Mouse (Mus musculus) heart, embryonic 11.5 days (tissue): ENCODE measurements around the gene Adcy5. TPM values are rescaled to one million over a fixed set of nuclear protein-coding genes. Genes with fewer than 3 reads are reported as not detected.
A peak's percentile ranks its signal among the peaks of the same experiment; 100 is the strongest.

Experiments used
- ATAC-seq: fragments of 200-750 bp; cut with Nextera tagmentation; replicated peaks from 2 replicates; pipeline ENCODE4 v1.8.0; 2017; ENCODE audit warnings: moderate library complexity; ENCODE audit not compliant: insufficient number of reproducible peaks, low FRiP score, low TSS enrichment
- H3K27ac ChIP-seq: fragments of 300-500 bp; sonication (generic); 2 replicates; pipeline ENCODE4 v1.5.1; 2014; ENCODE audit warnings: mild to moderate bottlenecking, low read depth, low read length
- H3K27me3 ChIP-seq: fragments of 300-500 bp; sonication (generic); 2 replicates; pipeline ENCODE4 v1.6.1; 2014; ENCODE audit warnings: mild to moderate bottlenecking, low read length, mixed read lengths; ENCODE audit not compliant: control insufficient read depth, insufficient read depth
- H3K36me3 ChIP-seq: fragments of 300-500 bp; sonication (generic); 2 replicates; pipeline ENCODE4 v1.6.1; 2014; ENCODE audit warnings: mild to moderate bottlenecking, low read length, moderate library complexity, mixed read lengths; ENCODE audit not compliant: control insufficient read depth, insufficient read depth
- H3K4me1 ChIP-seq: fragments of 300-500 bp; sonication (generic); 2 replicates; pipeline ENCODE4 v1.6.1; 2014; ENCODE audit warnings: low read length; ENCODE audit not compliant: control insufficient read depth, insufficient read depth
- H3K4me2 ChIP-seq: fragments of 300-500 bp; sonication (generic); 2 replicates; pipeline ENCODE4 v1.6.1; 2014; ENCODE audit warnings: mild to moderate bottlenecking, moderate library complexity
- H3K4me3 ChIP-seq: fragments of 300-500 bp; sonication (generic); 2 replicates; pipeline ENCODE4 v1.5.1; 2014; ENCODE audit warnings: low read depth, low read length
- H3K9ac ChIP-seq: fragments of 300-500 bp; sonication (generic); 2 replicates; pipeline ENCODE4 v1.6.1; 2014; ENCODE audit warnings: mild to moderate bottlenecking, low read depth, low read length, moderate library complexity
- H3K9me3 ChIP-seq: fragments of 300-500 bp; sonication (generic); replicated peaks from 2 replicates; pipeline ENCODE4 v1.6.1; 2016; ENCODE audit warnings: low read length; ENCODE audit not compliant: control insufficient read depth
- WGBS: fragments of 180-500 bp; shearing (Covaris S2); extraction: QIAGEN DNeasy Blood & Tissue Kit; methylation state at CpG from one replicate; pipeline ENCODE4 v1.1.7; 2014; ENCODE audit not compliant: insufficient replicate concordance; 5-methylcytosine and 5-hydroxymethylcytosine counted together
- polyA plus RNA-seq: library from polyadenylated mRNA; unstranded; fragments of >200 nt; fragmentation: Nextera tagmentation; extraction: Ambion mirVana; gene quantifications from 2 replicates; pipeline ENCODE4 v1.2.1, GENCODE M21; 2014

The Adcy5 gene
- polyA plus RNA-seq, 1 experiment from 2014 or later, result 5.6 TPM

DNA sequence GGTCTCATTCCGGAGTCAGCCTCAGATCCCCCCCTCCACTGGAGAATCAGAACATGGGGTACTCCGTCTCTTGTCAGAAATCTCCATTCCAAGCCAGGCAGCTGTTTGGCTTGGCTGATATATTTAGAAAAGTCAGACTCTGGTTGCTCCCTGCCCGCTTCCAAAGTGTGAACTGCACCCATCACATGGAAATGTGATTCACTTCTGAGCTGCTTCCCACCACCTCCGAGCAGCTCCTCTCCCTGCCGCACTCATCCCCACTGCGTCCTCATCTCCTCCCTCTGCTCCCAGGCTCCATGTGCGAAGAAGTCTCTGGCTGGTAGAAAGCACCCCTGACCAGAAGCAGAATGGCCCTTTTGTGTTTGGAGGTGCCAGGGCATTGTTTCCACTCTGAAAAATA lies 37.2 kb upstream of the Adcy5 start:
- Histone ChIP-seq H3K4me2 (no peak overlapping the region), H3K27ac (no peak overlapping the region), H3K9me3 (no peaks in the 10 kb centered on the region), H3K36me3 (no peaks in the 10 kb centered on the region), H3K27me3 (no peaks in the 10 kb centered on the region), H3K4me1 (peaks cover 15% of the 10 kb centered on the region; the same call in 1 of the 2 replicates), H3K4me3 (no peak overlapping the region), H3K9ac (no peak overlapping the region)
- WGBS, result 53% methylated on average over 7 of the region's 7 CpGs
- no peak for ATAC-seq

DNA sequence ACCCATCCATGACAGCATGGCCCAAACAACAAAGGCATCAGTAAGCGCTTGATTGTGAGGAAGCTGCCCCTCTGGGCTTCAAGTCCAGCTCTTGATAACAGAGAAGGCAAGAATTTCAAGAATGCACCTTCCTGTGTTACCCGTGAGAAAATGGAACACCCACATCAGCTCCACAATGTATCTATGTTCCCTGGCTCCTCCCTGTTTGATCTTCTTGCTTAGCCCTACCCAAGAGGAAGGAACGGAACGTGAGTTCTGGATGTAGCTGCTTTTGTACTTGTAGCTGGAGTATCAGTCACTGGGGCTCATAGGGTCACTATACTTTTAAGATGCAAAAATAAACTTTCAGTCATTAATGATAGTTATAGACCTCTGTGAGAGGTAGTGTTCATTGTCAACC lies 34.1 kb upstream of the Adcy5 start:
- ATAC-seq, result no peak
- Histone ChIP-seq H3K4me2 (no peak overlapping the region), H3K4me1 (peaks cover 10% of the 10 kb centered on the region; the same call in 1 of the 2 replicates), H3K27me3 (no peaks in the 10 kb centered on the region), H3K27ac (no peak overlapping the region), H3K9me3 (no peaks in the 10 kb centered on the region), H3K4me3 (no peak overlapping the region), H3K9ac (no peak overlapping the region), H3K36me3 (no peaks in the 10 kb centered on the region)
- 45% methylated on average over 4 of the region's 4 CpGs for WGBS

DNA sequence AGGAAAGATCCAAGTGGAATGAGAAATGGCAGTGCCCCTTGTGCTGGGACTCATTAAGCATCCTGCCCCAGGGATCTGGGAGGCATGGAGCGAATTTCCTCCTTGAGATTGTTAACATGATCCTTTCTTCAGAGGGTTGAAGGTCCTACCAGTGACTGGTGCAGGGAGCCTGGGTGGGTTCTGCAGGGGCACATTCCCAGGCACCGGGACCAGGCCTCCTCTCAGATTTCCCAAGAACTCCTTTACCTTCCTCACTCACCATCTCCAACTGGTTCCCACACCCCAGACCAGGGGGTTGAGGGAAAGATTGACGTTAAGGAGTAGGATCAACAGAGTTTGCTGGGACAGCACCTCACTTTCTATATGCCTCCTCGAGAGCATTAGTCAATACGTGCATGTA lies 27.4 kb upstream of the Adcy5 start:
- H3K4me3 ChIP-seq, result no peak overlapping the region
- no peaks in the 10 kb centered on the region for H3K36me3 ChIP-seq
- H3K4me2 ChIP-seq, result no peak overlapping the region
- no peak overlapping the region for H3K9ac ChIP-seq
- H3K4me1 ChIP-seq, result no peaks in the 10 kb centered on the region
- 87% methylated on average over 5 of the region's 5 CpGs for WGBS
- ATAC-seq, result no peak
- no peak overlapping the region for H3K27ac ChIP-seq
- H3K9me3 ChIP-seq, result no peaks in the 10 kb centered on the region
- H3K27me3 ChIP-seq, result no peaks in the 10 kb centered on the region

DNA sequence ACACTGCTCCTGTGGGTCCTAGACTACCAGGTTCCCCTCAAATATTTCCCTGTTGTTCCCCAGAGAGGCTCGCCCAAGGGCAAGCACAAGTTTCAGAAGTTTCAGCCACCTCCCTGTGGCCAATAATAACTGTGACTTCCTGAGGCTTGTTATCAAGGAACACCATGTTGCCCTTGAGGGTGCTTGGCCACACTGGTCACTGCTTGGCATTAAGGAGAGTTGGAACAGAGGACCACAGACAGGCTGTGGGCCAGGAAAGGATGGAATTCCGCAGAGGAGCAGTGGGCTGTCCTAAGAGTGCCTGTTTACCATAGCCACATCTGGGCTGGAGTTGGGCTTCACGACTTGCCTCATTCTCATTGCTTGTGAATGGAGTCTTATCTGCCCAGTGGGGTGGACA lies 24.5 kb upstream of the Adcy5 start:
- Histone ChIP-seq H3K4me3 (no peak overlapping the region), H3K36me3 (no peaks in the 10 kb centered on the region), H3K4me1 (no peaks in the 10 kb centered on the region), H3K27ac (no peak overlapping the region), H3K9me3 (no peaks in the 10 kb centered on the region), H3K9ac (no peak overlapping the region), H3K27me3 (no peaks in the 10 kb centered on the region), H3K4me2 (no peak overlapping the region)
- 63% methylated on average over 3 of the region's 3 CpGs for WGBS
- no peak for ATAC-seq

DNA sequence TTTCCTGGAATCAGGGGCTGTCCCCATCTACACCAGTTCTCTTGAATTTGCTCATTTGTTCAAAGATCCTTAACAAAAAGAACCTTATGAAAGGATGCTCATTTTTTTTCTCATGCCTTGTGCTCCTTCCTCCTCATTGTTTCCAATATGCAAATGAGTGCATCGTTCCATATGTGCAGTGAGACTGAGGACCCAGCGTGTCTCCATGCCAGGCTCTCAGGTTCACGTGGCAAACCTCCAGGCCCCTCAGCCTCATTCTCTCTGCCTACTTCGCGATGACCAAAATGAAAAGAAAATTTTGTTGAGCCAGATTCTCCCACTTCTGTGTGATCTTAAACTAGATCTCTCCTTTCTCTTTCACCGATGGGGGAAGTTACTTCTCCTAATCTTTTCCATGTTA lies 15.3 kb upstream of the Adcy5 start:
- WGBS, result 76% methylated on average over 6 of the region's 6 CpGs
- H3K9me3 ChIP-seq, result no peaks in the 10 kb centered on the region
- ATAC-seq, result no peak

DNA sequence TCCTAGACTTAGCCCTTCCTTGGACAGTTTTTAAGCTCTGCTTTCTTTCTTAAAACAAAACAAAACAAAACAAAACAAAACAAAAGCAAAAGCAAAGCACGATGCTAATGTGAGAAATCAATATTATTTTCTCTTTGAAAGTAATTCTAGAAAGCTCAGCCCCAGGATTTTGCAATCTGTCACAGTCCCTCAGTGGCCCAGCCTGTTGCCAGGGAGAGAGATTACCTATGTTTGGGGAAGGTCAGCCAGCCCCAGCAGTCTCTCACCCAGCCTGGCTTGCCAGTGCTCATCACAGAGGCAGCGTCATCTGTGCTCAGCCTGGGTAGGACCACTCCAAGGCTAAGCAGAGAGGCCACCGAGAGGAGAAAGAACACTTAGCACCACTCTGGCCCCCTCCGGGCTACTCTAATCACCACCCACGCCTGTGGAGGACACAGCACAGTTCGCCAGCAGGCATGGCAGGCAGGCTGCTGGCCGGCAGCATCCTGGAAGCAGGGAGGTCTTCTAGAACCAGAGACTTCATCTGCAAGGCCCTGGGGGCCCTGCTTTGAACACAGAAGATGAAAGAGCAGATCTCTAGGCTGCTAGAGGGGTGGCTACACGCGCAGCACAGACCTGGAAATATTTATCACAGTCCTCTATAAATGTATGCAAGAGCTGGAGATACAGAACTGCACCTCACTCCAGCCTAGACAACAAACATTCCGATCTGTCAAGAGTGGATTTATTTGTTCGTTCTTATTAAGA lies 14.6 kb upstream of the Adcy5 start:
- H3K4me2 ChIP-seq, result peak overlapping the region; percentile 40
- ATAC-seq, result peak; percentile 55; the same call in 1 of the 2 replicates
- H3K9ac ChIP-seq, result no peak overlapping the region
- H3K27ac ChIP-seq, result no peak overlapping the region
- no peak overlapping the region for H3K4me3 ChIP-seq
- H3K9me3 ChIP-seq, result 0 out of 2 replicates have a peak, but pooled peaks cover under 1% of the 10 kb centered on the region
- peaks cover 4% of the 10 kb centered on the region; the same call in 1 of the 2 replicates for H3K4me1 ChIP-seq
- H3K36me3 ChIP-seq, result no peaks in the 10 kb centered on the region
- H3K27me3 ChIP-seq, result no peaks in the 10 kb centered on the region
- 26% methylated on average over 11 of the region's 11 CpGs for WGBS

More for the DNA sequence above, 15.3 kb upstream of the Adcy5 start:
- no peak overlapping the region for H3K27ac ChIP-seq
- peaks cover 4% of the 10 kb centered on the region; the same call in 1 of the 2 replicates for H3K4me1 ChIP-seq
- H3K36me3 ChIP-seq, result no peaks in the 10 kb centered on the region
- no peak overlapping the region for H3K4me2 ChIP-seq
- H3K27me3 ChIP-seq, result no peaks in the 10 kb centered on the region
- no peak overlapping the region for H3K4me3 ChIP-seq
- H3K9ac ChIP-seq, result no peak overlapping the region

DNA sequence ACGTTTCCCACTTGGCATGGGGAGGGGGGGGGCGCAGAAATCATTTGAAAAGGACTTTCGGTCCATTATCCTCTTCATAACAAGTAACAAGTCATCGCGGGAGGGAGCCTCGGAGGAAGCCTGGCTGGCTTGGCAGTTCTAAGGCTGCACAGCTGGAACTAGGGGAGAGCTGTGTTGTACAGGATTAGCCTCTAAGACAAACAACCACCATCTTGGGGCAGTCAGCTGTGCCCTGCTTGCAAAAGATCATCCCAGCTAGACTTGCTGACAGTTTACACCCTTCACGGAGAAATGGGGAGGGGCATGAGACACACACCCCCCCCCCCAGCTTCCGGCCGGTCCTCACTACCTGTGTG lies 14.1 kb upstream of the Adcy5 start:
- H3K27me3 ChIP-seq, result no peaks in the 10 kb centered on the region

DNA sequence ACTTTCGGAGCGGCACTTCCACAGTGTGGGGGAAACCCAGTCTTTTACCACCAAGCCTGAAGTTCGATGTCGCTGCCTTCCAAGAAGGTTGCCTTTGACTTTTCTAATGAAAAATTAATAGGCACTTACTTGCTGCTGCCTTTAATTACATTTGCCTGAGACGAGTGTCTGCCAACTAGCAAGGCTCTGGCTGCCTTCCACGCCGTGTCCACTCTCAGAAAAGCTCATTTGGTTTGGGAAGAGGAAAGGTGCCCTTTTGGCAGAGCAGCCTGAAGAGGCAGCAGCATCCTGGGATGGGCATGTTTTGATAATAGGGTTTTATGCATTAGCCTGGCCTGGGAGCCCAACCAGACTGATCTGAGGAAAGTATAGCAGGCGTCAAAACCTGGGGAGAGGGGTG lies 12.8 kb upstream of the Adcy5 start:
- Histone ChIP-seq H3K4me2 (no peak overlapping the region), H3K36me3 (no peaks in the 10 kb centered on the region), H3K4me3 (no peak overlapping the region), H3K4me1 (peaks cover 7% of the 10 kb centered on the region), H3K9me3 (0 out of 2 replicates have a peak, but pooled peaks cover 3% of the 10 kb centered on the region), H3K27ac (no peak overlapping the region), H3K9ac (no peak overlapping the region), H3K27me3 (no peaks in the 10 kb centered on the region)
- ATAC-seq, result no peak
- WGBS, result 71% methylated on average over 8 of the region's 8 CpGs

More for the DNA sequence above, 14.1 kb upstream of the Adcy5 start:
- no peak overlapping the region for H3K27ac ChIP-seq
- no peaks in the 10 kb centered on the region for H3K36me3 ChIP-seq
- H3K4me2 ChIP-seq, result peak overlapping the region; percentile 40; the same call in 1 of the 2 replicates
- H3K9me3 ChIP-seq, result 0 out of 2 replicates have a peak, but pooled peaks cover 3% of the 10 kb centered on the region
- WGBS, result 51% methylated on average over 9 of the region's 9 CpGs
- H3K4me1 ChIP-seq, result peaks cover 4% of the 10 kb centered on the region; the same call in 1 of the 2 replicates
- no peak overlapping the region for H3K4me3 ChIP-seq
- ATAC-seq, result no peak
- no peak overlapping the region for H3K9ac ChIP-seq

DNA sequence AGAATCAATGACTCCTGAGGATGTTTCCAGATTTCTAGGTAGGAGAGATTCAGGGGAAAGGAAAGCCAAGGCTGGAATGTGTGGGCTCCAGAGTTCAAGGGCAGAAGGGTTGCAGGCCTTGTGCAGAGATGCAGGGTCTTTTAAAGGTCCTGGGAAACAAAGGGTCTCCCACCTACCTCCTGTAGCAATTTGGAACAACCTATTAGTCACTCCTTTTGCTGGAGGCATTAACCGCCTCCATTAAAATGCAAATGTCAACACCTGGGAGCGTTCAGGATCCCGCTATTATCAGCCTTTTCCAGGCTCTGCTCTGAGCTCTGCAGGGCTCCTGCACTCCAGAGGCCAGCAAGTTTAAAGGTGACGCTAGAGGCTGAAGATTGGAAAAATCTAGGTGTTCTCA lies 8.5 kb upstream of the Adcy5 start:
- Histone ChIP-seq H3K9ac (no peak overlapping the region), H3K4me2 (no peak overlapping the region), H3K36me3 (no peaks in the 10 kb centered on the region), H3K4me1 (peaks cover 2% of the 10 kb centered on the region; the same call in 1 of the 2 replicates), H3K27ac (no peak overlapping the region), H3K27me3 (peaks cover under 1% of the 10 kb centered on the region; the same call in 1 of the 2 replicates), H3K4me3 (no peak overlapping the region), H3K9me3 (0 out of 2 replicates have a peak, but pooled peaks cover 3% of the 10 kb centered on the region)
- WGBS, result 13% methylated on average over 4 of the region's 4 CpGs
- no peak for ATAC-seq
